Mouse (Mus musculus): ENCODE measurements around the gene Grm5.

DNA sequence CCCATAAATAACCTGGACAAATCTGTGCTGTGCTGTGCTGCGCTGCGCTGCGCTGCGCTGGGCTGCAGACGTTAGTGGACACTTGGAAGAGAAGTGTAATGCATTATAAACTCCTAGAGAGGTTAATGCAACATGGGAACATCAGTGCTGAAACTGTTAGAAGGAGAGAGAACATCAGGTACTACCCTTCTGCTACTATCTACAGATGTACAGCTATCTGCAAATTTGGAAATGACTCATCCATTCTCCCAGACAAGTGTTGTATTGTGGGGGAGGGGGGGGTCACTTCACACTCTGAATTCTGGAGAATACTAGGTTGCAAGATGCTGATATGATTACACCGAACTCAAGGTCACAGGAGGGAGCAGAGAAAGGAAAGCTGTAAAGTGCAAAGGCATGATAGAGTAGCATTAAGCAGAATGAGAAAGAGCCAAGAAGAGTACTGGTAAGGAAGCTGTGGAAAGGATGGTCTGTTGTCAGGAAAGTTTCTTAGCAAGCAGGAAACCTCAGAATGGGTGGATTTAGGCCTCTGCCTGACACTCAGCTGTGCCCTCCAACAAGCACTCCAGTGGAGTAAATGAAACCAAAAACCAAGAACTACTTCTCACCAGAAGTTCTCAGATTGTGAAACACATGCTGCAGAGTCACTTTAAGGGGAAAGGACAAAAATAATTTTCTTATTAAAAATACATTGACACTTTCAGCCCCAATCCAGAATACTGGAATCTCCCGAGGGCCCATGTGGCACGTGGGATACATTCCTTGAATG lies 544.3 kb downstream of the Grm5 start:
- TF ChIP-seq CTCF (IDR thresholded peaks at IDR 0.05): no peak
- no peak for TF ChIP-seq EP300 (IDR thresholded peaks at IDR 0.05)
